Mouse (Mus musculus) leukemia stem cell, adult 10-12 weeks (primary cell): Measurements from ENCODE around the gene Sorcs3. TPM values are rescaled to one million over a fixed set of nuclear protein-coding genes. Genes with fewer than 3 reads are reported as not detected.

Experiments used
- polyA plus RNA-seq: library from polyadenylated mRNA; stranded (reverse); fragments of >175 nt; gene quantifications from 2 replicates; pipeline ENCODE4 v1.2.3, GENCODE M21; 2012; ENCODE audit warnings: low replicate concordance

Gene Sorcs3
- polyA plus RNA-seq: not detected in 2 replicates

GRCm38 (mm10) chr19:48205929-48206814 lies at the start of gene Sorcs3:
Sorcs3 (plus strand) TSS chr19:48206025.

